Mouse (Mus musculus) lung, embryonic 14.5 days (tissue): ENCODE results near the gene C130050O18Rik. TPM values are rescaled to one million over a fixed set of nuclear protein-coding genes. Genes with fewer than 3 reads are reported as not detected.
A peak's percentile ranks its signal among the peaks of the same experiment; 100 is the strongest.
"Not testable (repeated sequence)": the region's sequence is repeated elsewhere in the genome, so short reads cannot be mapped to it uniquely, and the experiment has no call there.

Source experiments
- ATAC-seq: fragments of 200-750 bp; cut with Nextera tagmentation; 2 replicates; pipeline ENCODE4 v1.8.0; 2017; ENCODE audit warnings: mild to moderate bottlenecking, moderate TSS enrichment, moderate library complexity; ENCODE audit not compliant: insufficient read depth
- DNase-seq: peaks from one replicate; pipeline ENCODE4 v3.0.0-alpha.2; 2015
- H3K27ac ChIP-seq: fragments of 300-500 bp; sonication (generic); 2 replicates; pipeline ENCODE4 v1.5.1; 2014; ENCODE audit warnings: low read depth, mild to moderate bottlenecking, moderate library complexity
- H3K27me3 ChIP-seq: fragments of 300-500 bp; sonication (generic); 2 replicates; pipeline ENCODE4 v1.6.1; 2014; ENCODE audit warnings: low read length, control low read depth; ENCODE audit not compliant: insufficient read depth
- H3K36me3 ChIP-seq: fragments of 300-500 bp; sonication (generic); 2 replicates; pipeline ENCODE4 v1.6.1; 2014; ENCODE audit warnings: control low read depth; ENCODE audit not compliant: insufficient read depth
- H3K4me1 ChIP-seq: fragments of 300-500 bp; sonication (generic); 2 replicates; pipeline ENCODE4 v1.6.1; 2014; ENCODE audit warnings: antibody characterized with exemption, control low read depth; ENCODE audit not compliant: insufficient read depth
- H3K4me2 ChIP-seq: fragments of 300-500 bp; sonication (generic); 2 replicates; pipeline ENCODE4 v1.6.1; 2014; ENCODE audit warnings: mild to moderate bottlenecking
- H3K4me3 ChIP-seq: fragments of 300-500 bp; sonication (generic); 2 replicates; pipeline ENCODE4 v1.5.1; 2014; ENCODE audit warnings: low read depth, low read length
- H3K9ac ChIP-seq: fragments of 300-500 bp; sonication (generic); 2 replicates; pipeline ENCODE4 v1.6.1; 2014
- H3K9me3 ChIP-seq: fragments of 300-500 bp; sonication (generic); 2 replicates; pipeline ENCODE4 v1.6.1; 2016; ENCODE audit warnings: low read depth, low read length, control low read depth
- CTCF ChIP-seq: IDR thresholded peaks from 2 replicates; pipeline ENCODE4 v1.5.1; 2016; ENCODE audit warnings: antibody characterized with exemption, low read depth
- WGBS: fragments of 180-500 bp; shearing (Covaris S2); extraction: QIAGEN DNeasy Blood & Tissue Kit; methylation state at CpG from one replicate; pipeline ENCODE4 v1.1.7; 2014; 5-methylcytosine and 5-hydroxymethylcytosine counted together
- polyA plus RNA-seq: library from polyadenylated mRNA; unstranded; fragments of >200 nt; fragmentation: Nextera tagmentation; extraction: Ambion mirVana; gene quantifications from 2 replicates; pipeline ENCODE4 v1.2.1, GENCODE M21; 2014

Gene C130050O18Rik
- polyA plus RNA-seq, 1 experiment from 2014 or later, result 1.1 TPM

DNA sequence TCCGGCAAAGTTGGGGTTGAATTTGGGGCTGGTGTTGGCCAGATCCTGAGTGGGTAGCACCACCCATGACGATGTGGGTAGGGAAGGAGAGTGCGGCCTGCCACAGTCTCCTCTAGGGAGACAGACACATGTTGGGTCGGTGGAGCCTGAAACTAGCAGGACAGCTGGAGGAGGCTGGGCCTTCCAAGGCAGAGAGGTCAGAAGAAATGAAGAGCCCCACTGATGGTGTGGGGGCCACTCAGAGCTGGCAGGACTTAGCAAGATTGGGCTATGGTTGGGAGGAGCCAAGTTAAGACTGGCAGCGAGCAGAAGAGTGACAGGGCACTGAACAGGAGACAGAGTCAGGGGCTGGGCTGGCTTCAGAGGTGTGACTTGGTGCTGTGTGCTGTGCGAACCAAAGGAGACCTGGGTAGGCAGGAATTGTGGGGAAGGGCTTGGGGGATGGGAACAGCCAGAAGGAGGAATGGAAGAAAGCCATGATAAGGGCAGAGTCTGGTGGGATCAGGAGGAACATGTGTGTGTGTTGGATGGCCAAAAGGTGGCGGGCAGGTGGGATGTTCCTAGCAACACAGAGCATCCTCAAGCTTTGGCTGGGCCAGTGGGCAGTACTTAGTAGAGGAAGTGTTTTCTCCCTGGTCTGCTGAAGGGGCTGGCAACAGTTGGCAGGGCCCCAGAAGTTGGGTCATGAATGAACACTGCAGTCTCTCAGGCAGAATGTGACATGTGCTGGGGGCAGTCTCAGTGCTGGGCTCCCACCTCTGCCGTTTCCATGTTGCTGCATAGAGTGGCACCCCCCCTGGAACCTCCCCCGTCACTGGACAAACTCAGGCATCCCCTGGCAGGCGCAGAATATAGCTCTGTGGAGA is 17.5 kb upstream of the C130050O18Rik start:
- Histone ChIP-seq H3K27me3 (no peaks in the 10 kb centered on the region), H3K4me2 (0 out of 2 replicates have a peak overlapping the region, but pooled peaks have one; percentile 12), H3K4me1 (peaks cover 28% of the 10 kb centered on the region), H3K4me3 (no peak overlapping the region), H3K27ac (peak overlapping the region; percentile 86), H3K9me3 (no peaks in the 10 kb centered on the region), H3K9ac (no peak overlapping the region), H3K36me3 (peaks cover 2% of the 10 kb centered on the region; the same call in 1 of the 2 replicates)
- no peak for TF ChIP-seq CTCF
- WGBS, result 74% methylated on average over 10 of the region's 10 CpGs
- ATAC-seq (no peak), DNase-seq (peak; percentile 41)

- Histone ChIP-seq H3K4me1 (peaks cover 26% of the 10 kb centered on the region), H3K36me3 (peaks cover 4% of the 10 kb centered on the region; the same call in 1 of the 2 replicates), H3K4me3 (no peak overlapping the region), H3K4me2 (0 out of 2 replicates have a peak overlapping the region, but pooled peaks have one; percentile 20), H3K27me3 (no peaks in the 10 kb centered on the region), H3K9ac (no peak overlapping the region), H3K9me3 (no peaks in the 10 kb centered on the region), H3K27ac (peak overlapping the region; percentile 86)
- ATAC-seq (no peak), DNase-seq (peak; percentile 33)
- no peak for TF ChIP-seq CTCF
- 59% methylated on average over 4 of the region's 4 CpGs for WGBS
Measured at GRCm38 (mm10) chr5:139388195-139388570, 16.9 kb upstream of the C130050O18Rik start.

DNA sequence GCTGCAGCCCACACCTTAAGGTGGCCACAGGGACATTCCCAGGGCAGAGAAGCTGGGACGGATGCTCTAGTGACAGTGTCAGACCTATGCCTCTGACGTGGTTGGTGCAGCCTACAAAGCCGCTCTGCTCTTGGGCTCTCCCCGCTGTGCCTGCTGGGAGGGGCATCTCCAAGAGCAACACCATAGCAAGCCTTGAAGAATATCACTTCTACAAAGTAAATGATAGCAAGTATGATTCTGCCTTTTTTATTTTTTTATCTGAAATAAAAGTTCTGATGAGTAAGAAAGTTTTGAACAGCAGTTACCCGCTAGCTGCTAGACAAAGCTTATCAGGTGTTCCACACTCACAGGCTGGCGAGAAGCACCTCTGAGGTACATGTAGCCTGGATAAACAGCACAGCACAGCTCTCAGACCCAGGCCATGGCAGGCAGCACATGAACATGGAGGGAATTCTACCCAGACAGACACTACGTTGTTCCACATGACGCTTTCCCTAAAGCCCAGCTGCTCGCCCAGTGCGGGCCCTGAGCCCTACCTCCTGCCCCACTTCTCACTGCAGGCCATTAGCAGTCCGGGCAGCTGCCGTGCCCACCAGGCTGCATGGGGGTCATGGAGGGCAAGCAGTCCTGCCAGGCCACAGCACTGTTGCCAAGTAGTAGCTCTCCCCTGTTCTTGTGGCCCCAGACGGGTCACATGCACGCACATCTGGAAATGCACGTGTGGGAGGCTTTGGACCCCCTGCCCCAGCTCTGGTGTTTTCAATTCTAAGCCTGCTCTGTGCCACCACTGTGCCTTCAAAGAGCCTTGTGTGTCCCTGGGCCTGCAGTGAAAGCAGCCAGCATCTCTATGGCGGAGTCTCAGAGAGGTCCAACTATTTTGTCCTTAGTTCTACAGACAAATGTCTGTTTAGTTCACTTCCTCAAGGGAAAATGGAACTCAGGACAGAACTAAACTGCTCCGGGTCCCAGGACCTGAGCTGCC is 16.1 kb upstream of the C130050O18Rik start:
- 62% methylated on average over 17 of the region's 17 CpGs for WGBS
- Histone ChIP-seq H3K4me3 (no peak overlapping the region), H3K9me3 (no peaks in the 10 kb centered on the region), H3K4me2 (0 out of 2 replicates have a peak overlapping the region, but pooled peaks have one; percentile 20), H3K36me3 (peaks cover 4% of the 10 kb centered on the region; the same call in 1 of the 2 replicates), H3K27ac (peak overlapping the region; percentile 86), H3K9ac (peak overlapping the region; percentile 13; the same call in 1 of the 2 replicates), H3K27me3 (no peaks in the 10 kb centered on the region), H3K4me1 (peaks cover 26% of the 10 kb centered on the region)
- TF ChIP-seq CTCF, result no peak
- DNase-seq, result no peak
- ATAC-seq, result no peak

DNA sequence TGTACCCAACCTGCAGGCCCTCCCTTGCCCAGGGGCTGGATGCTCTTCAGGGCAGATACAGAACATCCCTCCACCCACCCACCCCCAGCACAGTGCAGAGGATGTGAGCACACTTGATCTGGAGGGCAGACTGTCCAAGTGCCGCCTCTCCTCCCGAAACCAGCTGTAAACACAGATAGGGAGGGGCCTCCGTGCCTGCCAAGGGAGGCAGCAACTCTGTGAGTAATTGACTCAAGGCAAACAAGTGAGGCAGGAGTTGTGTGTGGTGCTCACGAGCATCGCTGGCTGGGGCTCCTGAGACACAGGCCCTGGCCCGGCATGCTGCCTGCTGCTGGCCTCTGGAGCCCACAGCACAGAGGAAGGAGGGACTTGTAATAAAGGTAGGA is 15.4 kb upstream of the C130050O18Rik start:
- H3K4me2 ChIP-seq, result peak overlapping the region; percentile 20; the same call in 1 of the 2 replicates
- peak overlapping the region; percentile 4; the same call in 1 of the 2 replicates for H3K4me3 ChIP-seq
- 5% methylated on average over 6 of the region's 6 CpGs for WGBS
- no peaks in the 10 kb centered on the region for H3K27me3 ChIP-seq
- DNase-seq, result peak; percentile 74
- H3K9ac ChIP-seq, result peak overlapping the region; percentile 34; the same call in 1 of the 2 replicates
- peaks cover 4% of the 10 kb centered on the region; the same call in 1 of the 2 replicates for H3K36me3 ChIP-seq
- no peak for TF ChIP-seq CTCF
- H3K4me1 ChIP-seq, result peaks cover 26% of the 10 kb centered on the region
- ATAC-seq, result peak; percentile 84
- H3K27ac ChIP-seq, result peak overlapping the region; percentile 86
- H3K9me3 ChIP-seq, result no peaks in the 10 kb centered on the region

DNA sequence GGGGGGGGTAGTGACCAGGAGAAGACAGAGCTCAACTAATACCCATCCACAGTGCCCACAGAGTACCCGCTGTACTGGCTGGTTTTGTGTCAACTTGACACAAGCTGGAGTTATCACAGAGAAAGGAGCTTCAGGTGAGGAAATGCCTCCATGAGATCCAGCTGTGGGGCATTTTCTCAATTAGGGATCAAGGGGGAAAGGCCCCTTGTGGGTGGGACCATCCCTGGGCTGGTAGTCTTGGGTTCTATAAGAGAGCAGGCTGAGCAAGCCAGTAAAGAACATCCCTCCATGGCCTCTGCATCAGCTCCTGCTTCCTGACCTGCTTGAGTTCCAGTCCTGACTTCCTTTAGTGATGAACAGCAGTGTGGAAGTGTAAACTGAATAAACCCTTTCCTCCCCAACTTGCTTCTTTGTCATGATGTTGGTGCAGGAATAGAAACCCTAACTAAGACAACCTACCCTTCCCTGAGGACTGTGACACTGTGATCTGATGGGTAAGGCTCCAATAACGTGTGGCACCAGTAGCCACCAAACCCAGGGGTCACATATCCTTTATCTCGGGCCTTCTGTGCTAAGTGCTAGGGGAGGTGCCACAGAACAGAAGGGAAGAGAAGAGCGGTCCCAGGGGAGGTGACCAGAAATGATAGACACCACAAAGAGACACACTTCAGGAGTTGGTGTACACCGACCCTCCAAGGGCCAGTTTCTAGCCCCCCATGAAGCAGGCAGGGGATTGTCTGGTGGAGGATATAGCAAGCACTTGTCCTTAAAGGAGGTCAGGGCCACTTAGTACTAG is 14.6 kb upstream of the C130050O18Rik start:
- Histone ChIP-seq H3K27ac (peak overlapping the region; percentile 86), H3K4me3 (peak overlapping the region; percentile 12; the same call in 1 of the 2 replicates), H3K9ac (peak overlapping the region; percentile 34; the same call in 1 of the 2 replicates), H3K4me1 (peaks cover 23% of the 10 kb centered on the region)
- H3K9me3 ChIP-seq, H3K27me3 ChIP-seq, ATAC-seq, H3K36me3 ChIP-seq, DNase-seq, H3K4me2 ChIP-seq: not testable (repeated sequence)
- 72% methylated on average over 5 of the region's 5 CpGs for WGBS
